Mouse (Mus musculus): ENCODE measurements at regions not wholly inside any gene's neighbourhood (a gene's known extent, or its start where the extent isn't known, plus 50 kb on each side); places are given as distances from the start of the nearest gene placed in this dataset.

DNA sequence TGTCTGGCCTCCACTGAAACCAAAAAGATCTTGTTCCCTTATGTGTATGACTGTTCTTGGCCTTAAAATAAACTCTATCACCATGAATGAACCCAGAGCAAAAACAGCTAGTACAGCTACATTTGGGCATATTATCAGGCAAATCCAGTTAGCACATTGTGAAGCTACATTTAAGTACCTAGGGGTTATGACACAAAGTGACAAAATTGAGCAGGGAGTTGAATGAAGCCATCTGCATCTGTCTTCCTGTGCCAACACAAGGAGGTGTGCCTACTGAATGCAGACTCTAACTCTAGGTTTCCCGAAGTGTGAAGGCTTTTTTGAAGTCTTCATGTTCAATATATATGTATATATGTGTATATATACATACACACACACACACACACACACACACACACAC is 169.9 kb upstream of the Tmem161b start:
- DNase-seq: no peak

- no peak for DNase-seq
These were observed 167.1 kb upstream of the Tmem161b start for GRCm38 (mm10) chr13:84054956-84055355.

DNA sequence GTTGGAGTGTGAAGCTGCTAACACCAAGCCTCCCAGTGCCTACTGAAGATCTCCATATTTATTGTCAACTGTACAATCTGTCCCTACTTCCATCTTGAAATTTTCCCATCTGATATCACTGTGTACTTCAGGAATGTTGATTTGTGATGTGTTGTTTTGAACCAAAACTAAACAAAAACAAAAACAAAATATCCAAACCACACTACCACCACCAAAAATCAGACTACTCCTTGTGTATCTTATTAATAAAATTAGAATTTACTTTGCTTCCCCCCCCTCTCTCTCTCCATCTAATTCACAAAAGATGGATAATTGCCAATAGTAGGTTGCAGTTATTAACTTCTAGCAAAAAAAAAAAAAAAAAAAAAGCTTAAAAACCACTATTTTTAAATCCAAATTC is 166.5 kb upstream of the Tmem161b start:
- no peak for DNase-seq

DNA sequence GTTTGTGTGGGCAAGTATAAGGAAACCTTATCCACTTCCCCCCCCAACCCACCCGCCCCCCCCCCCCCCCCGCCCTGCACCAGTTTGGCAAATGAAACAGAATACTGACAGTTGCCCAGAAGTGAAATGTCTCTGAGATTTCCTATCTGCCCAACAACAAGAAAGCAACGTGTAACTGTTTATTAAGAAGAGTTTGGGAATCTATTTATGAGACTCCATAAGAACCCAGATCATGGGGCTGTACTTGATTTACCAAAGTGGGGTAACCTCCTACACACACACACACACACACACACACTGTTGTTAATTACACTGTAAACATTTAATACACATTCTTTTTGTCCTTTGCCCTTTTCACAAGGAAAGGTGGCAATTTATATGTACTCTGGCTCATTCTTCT is 165.6 kb upstream of the Tmem161b start:
- no peak for DNase-seq

- DNase-seq: no peak
These were observed 165.1 kb upstream of the Tmem161b start for GRCm38 (mm10) chr13:84056998-84057397.

DNA sequence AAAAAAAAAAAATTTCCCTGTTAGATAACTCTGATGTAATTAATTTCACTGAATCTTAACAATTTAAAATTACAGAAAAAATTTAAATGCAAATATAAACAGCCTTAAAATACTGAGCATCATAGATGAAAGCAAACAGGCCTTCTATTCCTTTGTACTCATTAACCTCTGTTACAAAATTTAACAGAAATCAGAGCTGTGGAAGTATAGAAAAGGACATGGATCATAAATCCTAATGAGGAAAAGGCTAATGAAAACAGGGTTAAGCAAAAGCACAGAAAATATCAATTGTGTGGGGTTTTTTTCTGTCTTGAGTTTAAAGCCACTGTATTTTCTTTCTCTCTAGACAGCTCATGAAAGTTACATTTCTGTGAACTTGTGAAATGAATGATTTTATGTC is 164.6 kb upstream of the Tmem161b start:
- DNase-seq: no peak

DNA sequence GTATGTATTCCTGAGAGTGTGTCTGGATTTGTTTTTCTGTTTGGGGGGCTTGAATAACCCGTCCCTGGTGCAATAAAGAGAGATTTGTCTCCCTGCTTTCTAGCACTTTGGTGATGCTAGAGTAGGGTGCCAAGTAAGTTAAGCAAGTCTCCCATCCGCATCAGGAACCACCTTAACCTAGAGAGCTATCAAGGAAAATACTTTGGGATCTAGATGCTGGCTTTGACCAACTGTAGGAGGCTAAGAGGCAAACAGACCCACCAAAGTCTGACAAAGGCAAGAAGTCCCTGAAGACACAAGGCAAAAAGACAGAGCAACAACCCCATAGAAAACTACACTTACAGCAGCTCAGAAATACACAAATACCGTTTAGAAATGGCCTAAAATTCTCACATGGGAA is 163.8 kb upstream of the Tmem161b start:
- no peak for DNase-seq

GRCm38 (mm10) chr13:84059031-84059651 is 163.0 kb upstream of the Tmem161b start:
- peak in 1 of 2 experiments; percentile 17 for DNase-seq

GRCm38 (mm10) chr13:84059661-84060452 is 162.2 kb upstream of the Tmem161b start:
- DNase-seq: no peak

DNA sequence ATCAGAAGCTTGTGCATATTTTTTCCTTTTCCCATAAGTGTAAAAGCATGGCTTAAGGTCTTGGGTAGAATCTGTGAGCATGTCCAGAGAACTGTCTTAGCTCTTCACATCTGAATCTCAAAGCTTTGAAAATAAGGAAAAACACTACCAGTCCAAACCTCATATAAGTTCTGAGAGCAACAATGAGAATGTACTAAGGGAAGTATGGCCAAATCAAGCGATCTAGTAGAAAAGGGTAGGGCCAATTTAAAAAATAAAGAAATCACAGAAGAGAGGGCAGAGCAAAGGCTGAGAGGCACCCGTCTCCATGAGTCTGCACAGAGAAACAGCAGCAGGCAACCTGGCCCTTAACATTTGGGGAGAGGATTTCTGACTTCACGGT is 161.7 kb upstream of the Tmem161b start:
- no peak for DNase-seq

DNA sequence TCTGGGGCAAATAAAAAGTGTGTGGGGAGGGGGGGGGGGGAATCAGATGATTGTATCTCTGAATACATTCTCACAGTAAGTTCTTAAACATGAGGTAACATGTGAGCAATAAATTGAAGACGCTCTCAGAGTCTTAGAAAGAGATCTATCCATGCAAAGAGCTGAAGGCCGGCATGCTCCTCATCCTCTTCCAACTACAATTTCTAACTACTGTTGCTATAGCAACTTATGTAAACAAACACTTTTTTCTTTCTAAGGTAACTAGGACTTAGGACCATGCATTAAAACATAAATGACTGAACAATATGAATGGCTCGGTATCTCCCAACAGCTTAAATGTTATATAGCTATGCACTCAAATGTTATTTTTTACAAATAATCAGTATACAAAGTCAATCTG is 161.2 kb upstream of the Tmem161b start:
- no peak for DNase-seq

DNA sequence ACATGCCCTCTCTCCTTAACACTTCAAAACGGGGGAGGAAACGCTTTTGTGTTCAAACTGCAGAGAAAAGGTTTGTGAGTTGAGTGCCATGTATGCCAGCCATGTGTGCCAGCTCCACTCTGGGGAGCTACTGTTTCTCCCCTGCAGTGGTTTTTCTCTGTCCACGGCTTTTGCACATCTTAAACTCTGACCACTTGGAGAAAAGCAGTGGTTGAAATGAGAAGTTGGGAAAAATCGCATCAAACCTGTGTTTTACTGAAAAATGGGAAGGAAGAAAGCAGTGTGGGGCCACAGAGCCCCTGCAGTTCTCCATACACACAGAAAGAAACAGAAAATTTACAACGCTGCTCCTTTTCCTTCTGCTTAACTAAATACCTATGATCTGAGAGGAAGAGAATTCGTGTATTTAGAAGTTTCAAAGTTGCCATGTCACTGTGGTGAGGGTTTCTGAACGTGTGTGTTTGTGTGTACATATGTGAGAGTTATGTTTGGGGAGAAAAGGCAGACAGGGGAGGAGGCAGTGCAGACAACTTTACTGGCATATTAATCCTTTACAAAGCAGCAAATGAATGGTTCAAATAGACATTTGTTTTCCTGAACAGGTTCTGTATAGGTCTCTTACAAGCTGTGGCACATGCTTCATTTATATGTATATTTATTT is 160.1 kb upstream of the Tmem161b start:
- DNase-seq: no peak

- DNase-seq: no peak
These were observed 159.5 kb upstream of the Tmem161b start for GRCm38 (mm10) chr13:84062616-84063015.

DNA sequence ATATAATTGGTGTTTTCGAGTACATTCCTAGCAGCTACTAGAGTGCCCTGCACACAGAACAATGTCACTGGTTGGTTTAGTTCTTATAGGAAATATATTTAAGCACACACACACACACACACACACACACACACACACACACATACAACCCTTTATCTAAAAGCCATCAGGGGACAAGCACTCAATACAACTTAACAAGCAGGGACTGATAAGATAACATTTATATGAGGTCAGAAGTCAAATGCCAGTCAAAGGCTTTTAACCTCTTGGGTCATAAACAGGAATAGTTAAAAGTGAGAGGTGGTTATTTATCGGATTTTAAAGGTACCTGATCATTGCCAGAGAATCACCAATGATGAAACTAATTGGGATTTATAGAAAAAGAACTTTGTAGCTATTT is 158.7 kb upstream of the Tmem161b start:
- no peak for DNase-seq

GRCm38 (mm10) chr13:84064291-84064940 is 157.7 kb upstream of the Tmem161b start:
- DNase-seq: no peak

GRCm38 (mm10) chr13:84065256-84065898 is 156.7 kb upstream of the Tmem161b start:
- no peak for DNase-seq

DNA sequence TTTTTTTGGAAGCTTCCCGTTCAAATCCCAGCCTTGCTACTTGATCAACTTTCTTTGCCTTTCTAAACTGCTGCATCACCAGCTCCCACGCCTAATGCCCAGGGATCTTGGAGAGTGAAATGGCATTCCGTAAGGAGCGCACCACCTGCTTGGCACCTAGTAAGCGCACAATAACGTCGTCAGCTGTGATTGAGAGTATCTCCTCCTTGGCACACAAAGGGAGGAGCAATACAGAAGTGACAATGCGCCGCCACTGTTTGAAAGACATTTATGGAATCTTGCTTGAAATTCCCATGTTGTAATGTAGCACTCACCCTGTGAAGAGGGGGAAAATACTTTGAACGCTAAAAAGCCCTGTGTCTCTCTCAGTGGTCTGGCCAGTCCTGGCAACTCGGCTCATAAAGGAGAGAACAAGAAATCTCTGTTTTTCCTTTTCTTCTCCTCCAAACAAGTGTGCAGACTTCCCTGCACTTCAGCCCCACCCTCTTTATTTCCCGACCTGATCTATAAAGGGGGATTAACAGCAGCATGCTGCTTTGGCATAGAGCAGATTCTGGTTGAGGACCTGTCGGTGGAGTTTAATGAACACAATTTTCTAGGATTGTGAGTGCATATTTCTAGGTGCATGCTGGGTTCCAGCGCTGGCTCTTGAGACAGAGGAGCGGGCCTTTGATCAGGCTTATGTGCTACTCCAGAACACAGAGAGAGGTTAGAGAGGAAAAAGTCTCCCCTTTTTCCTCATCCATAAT is 155.7 kb upstream of the Tmem161b start:
- DNase-seq: no peak

DNA sequence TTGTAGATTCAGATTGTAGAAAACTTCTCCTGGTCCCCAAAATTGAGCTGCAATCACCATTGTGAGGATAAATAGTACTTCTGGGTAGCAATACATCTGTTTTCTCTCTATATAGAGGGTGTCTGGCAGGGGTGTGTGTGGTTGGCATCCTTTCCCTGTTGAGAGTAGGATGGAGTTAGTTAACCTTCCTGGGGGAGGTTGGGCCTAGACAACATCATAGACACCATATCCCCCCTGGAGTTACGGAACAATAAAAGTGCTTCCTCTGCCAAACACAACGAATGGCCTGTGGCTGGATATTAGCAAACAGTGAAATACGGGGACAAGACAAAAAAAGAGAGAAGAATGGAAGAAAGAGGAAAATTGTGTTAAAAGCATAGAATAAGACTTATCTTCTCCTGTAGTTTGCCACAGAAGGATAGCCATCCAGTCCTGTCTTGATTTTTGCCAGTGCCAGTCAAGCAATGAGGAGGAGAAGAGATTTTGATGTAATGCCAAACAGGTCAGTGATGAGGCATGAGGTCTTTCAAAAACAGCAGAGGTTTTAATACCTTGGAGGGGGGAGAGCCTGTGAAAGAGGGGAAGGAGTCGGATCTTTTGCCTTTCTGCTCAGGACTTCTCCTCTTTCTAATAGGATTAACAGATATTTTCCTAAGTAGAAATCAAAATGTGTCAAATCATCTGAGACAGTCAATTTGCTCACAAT is 155.0 kb upstream of the Tmem161b start:
- no peak for DNase-seq

- no peak for DNase-seq
These were observed 153.7 kb upstream of the Tmem161b start for GRCm38 (mm10) chr13:84068365-84068764.
